Mouse (Mus musculus) frontal cortex, postnatal 25 days (tissue): ENCODE results near the gene Grin2a.
A peak's percentile ranks its signal among the peaks of the same experiment; 100 is the strongest.
"Not testable (repeated sequence)": the region's sequence is repeated elsewhere in the genome, so short reads cannot be mapped to it uniquely, and the experiment has no call there.

ENCODE experiments used
- DNase-seq, 2 experiments: peaks; one replicate each; pipeline ENCODE4 v3.0.0; 2022; ENCODE audit warnings: low spot score in 2 of 2

Gene Grin2a

GRCm38 (mm10) chr16:9625652-9626444 lies 369.5 kb downstream of the Grin2a start:
- DNase-seq: peak in 1 of 2 experiments; percentile 20

- DNase-seq: no peak
Observed at GRCm38 (mm10) chr16:9624346-9624745, 371.0 kb downstream of the Grin2a start.

- DNase-seq: no peak
Observed at GRCm38 (mm10) chr16:9618206-9618605, 377.2 kb downstream of the Grin2a start.

- DNase-seq: no peak
Observed at GRCm38 (mm10) chr16:9617215-9617614, 378.1 kb downstream of the Grin2a start.

DNA sequence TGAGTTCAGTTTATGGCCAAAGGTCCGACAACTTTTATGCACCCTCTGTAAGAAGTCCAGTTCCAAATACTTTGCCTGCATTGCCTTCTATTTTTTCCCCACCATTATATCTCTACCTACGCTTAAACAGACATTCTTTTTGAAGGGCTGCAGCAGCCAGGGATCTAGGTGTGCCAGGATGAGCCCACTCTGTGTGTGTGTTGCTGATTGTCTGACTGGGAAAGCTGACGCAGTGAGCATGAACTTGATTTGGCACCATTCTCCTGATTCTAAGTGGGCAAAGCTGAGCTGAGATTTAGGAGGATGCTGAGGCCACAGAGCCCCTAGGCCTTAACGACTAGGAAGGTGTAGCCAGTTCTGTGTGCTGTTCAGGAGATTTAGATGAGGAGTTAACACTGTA lies 378.6 kb downstream of the Grin2a start:
- no peak for DNase-seq

DNA sequence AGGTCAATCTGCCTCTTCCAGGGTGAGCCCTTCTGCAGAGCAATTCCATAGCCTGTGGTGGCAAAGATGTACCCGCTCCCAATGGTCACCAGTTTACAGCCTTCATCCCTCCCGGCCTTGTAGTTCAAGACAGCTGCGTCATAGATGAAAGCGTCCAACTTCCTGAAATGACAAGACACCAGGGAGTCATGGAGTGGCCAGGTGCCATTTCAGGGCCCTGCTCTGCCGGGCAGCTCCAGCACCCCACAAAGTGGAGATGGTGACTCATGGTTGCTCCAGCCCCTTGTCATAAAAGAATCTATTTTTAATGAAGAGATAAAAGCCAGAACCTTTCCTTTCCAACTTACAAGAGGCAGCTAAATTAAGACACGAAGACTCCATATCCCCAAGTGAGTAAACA lies 382.8 kb downstream of the Grin2a start:
- DNase-seq: not testable (repeated sequence)

DNA sequence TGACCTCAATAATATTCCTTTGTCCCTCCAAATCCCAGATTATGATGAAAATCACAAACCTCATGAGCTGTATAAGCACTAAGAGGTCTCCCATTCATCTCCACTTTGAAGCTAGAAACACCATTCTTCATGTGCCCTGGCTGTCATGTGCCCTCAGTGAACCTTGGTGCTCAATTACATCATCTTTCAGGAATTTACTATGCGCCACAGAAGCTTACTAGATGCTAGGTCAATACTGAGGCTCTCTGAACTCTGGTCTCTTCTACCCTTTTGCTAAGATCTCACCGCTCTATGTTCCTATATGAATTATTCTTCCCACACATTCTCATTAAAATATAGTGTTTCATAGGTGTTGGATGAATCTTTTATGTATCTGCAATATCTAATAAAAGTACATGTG lies 387.9 kb downstream of the Grin2a start:
- no peak for DNase-seq

DNA sequence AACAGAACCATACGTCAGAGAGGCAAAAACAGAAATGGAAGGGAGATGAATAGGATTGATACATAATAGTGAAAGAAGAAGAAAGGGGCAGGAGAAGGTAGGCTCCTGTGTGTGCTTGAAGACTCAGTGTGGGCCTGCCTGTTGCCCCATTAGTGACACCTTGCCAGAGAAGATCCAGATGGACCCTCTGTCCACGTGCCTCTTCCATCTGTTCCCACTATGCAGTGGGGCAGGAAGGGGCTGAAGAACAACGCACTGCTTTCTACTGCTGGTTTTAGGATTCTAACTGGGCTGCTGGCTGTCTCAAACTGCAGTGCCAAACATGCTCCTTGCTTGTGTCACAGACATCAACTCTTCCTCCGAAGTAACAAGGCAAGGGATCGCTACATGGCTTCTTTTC lies 391.4 kb downstream of the Grin2a start:
- DNase-seq: no peak

GRCm38 (mm10) chr16:9602579-9602978 lies 392.8 kb downstream of the Grin2a start:
- no peak for DNase-seq

- DNase-seq: no peak
Observed at GRCm38 (mm10) chr16:9589176-9589575, 406.2 kb downstream of the Grin2a start.

- no peak for DNase-seq
Observed at GRCm38 (mm10) chr16:9588431-9588830, 406.9 kb downstream of the Grin2a start.

DNA sequence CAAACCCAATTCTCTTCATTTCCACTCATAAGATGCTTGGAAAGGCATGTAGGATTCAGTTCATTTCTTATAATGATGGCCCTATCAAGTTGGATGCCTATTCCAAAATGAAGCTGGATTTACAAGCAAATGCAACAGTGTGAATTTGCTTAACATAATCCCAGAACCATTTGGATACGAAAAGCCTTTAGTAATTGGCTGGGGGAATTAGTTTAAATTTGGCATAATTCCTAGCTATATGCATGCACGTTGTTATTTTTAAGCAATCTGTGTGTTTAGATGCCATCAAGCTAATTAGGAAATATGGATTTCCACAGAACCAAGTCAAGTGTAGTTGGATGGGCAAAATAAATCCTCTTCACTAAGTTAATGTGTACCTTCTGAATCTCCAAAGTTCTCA lies 411.4 kb downstream of the Grin2a start:
- no peak for DNase-seq

GRCm38 (mm10) chr16:9571793-9572192 lies 423.6 kb downstream of the Grin2a start:
- DNase-seq: no peak

- no peak for DNase-seq
Observed at GRCm38 (mm10) chr16:9567286-9567685, 428.1 kb downstream of the Grin2a start.

- DNase-seq: no peak
Observed at GRCm38 (mm10) chr16:9561816-9562215, 433.5 kb downstream of the Grin2a start.

DNA sequence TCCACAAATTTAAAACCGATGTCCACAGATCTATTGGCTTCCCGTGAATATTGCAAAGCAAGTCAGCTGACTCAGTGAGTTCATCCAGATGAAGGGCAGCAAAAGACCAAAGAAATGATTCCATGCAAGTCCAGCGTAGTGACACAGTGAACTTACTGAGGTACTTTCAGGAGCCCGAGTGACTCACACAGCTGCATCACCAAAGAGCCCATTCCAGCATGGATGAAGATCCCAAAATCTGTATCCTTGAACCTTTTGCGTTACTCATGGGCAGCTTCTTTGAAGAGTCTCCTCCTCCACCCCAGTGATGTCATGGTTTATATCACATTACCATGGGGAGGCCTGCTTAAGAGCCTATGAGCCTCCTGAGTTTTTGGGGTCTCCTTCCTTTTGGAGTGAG lies 460.2 kb downstream of the Grin2a start:
- no peak for DNase-seq

DNA sequence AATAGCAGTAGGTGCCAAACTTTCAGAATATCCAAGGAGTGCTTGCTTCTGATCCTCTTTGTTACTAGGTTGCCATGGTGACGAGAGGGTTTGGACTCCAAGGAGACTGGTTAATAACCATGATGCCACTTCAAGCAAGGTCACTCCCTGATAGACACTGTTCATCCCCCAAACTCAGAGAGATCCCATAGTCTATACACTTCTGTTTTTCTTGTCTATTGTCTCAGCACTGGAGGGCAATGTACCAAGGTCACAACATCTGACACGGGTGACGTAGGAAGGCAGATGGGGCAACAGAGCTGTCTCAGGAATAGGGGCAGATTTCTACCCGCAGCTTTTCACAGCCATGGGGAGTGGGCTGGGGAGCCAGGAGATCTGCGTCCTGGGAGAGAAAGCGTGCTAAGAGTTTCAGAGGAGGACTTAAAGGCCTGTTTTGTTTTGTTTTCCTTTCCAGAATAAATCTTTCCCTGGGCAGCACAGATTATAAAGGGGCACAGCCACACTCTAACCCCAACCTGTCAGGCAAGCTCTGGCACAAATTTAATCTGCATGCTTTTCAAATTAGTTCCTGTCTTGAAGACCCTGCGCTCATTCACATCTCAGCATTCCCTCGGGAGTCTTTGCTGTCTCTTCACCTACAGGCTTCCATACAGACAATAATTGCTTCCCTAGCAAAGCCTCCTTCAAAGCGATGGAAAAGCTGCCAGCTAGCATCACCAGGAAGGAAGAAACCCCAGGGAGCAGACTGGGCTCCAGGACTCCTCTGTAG lies 461.6 kb downstream of the Grin2a start:
- DNase-seq: no peak

DNA sequence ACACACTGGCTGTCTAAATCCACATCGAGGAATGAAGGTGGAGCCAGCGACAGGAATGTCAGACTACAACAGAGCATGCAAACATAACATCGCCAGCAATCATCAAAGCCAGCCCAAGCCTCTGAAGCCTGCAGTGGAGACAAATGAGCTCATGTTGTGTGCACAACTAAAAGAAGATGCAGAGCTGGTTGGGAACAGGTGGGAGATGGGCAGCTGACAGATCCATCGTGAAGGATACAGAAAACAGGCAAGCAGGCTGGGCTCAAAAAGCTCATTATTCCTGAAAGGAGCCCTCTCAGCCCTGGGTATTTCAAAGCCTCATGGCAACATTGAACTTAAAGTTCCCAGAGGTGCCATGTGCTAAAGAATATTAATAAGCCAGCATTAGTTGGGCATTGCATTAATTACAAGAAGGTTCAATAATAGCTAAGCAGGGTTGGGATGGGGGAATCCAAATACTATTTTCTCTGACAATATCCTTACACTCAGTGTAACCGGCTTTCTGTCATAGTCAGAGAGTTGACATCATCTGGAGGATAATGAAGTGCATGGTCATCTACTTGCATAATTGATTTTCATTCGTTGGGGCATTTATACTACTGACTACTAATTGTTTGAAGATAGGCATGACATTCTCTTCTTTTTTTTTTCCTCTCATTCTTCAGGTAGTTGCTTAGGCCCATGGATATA lies 462.4 kb downstream of the Grin2a start:
- DNase-seq: no peak

- DNase-seq: no peak
Observed at GRCm38 (mm10) chr16:9527214-9527613, 468.1 kb downstream of the Grin2a start.

GRCm38 (mm10) chr16:9523314-9523713 lies 472.0 kb downstream of the Grin2a start:
- DNase-seq: no peak
